Mouse (Mus musculus) CH12.LX (cell line): Measurements from ENCODE around the gene Efhd2.

ENCODE experiments used
- CTCF ChIP-seq, 2 experiments: IDR thresholded peaks in 1 of 2; conservative IDR thresholded peaks in 1 of 2; 2 replicates each; pipeline ENCODE4 v1.5.1; 2011 to 2012; ENCODE audit warnings: low read depth in 2 of 2, low read length in 2 of 2, improper control_type of control experiment in 1 of 2, inconsistent platforms in 1 of 2, mild to moderate bottlenecking in 1 of 2, moderate library complexity in 1 of 2
- EP300 ChIP-seq: IDR thresholded peaks from 2 replicates; pipeline ENCODE4 v1.6.1; 2011; ENCODE audit warnings: low read length, improper control_type of control experiment
- GABPA ChIP-seq: IDR thresholded peaks from 2 replicates; pipeline ENCODE4 v1.6.1; 2012; ENCODE audit warnings: low read depth, low read length, improper control_type of control experiment, inconsistent platforms; ENCODE audit not compliant: insufficient replicate concordance
- JUND ChIP-seq: conservative IDR thresholded peaks from 2 replicates; pipeline ENCODE4 v1.6.1; 2011; ENCODE audit warnings: low read depth, low read length, improper control_type of control experiment
- MAFK ChIP-seq: IDR thresholded peaks from 2 replicates; pipeline ENCODE4 v1.6.1; 2011; ENCODE audit warnings: low read length, improper control_type of control experiment; ENCODE audit not compliant: insufficient replicate concordance
- NELFE ChIP-seq: IDR thresholded peaks from 2 replicates; pipeline ENCODE4 v1.6.1; 2011; ENCODE audit warnings: low read depth, low read length, improper control_type of control experiment
- POLR2A ChIP-seq: IDR thresholded peaks from 2 replicates; pipeline ENCODE4 v1.6.1; 2011; ENCODE audit warnings: low read depth, mild to moderate bottlenecking, improper control_type of control experiment, low read length
- ZKSCAN1 ChIP-seq: IDR thresholded peaks from 2 replicates; pipeline ENCODE4 v1.6.1; 2012; ENCODE audit warnings: low read depth, inconsistent platforms, low read length, improper control_type of control experiment, borderline replicate concordance
- ZMIZ1 ChIP-seq: IDR thresholded peaks from 2 replicates; pipeline ENCODE4 v1.6.1; 2012; ENCODE audit warnings: low read depth, mild to moderate bottlenecking, inconsistent platforms, low read length, improper control_type of control experiment

GRCm38 (mm10) chr4:141819316-141819715 is 55.4 kb downstream of the Efhd2 start:
- TF ChIP-seq ZKSCAN1 = no peak
- TF ChIP-seq EP300 = no peak
- TF ChIP-seq CTCF (conservative IDR thresholded peaks at IDR 0.05 in 1 of 2, IDR thresholded peaks at IDR 0.05 in 1 of 2; ENCODE audit: low read depth in 2 of 2, low read length in 2 of 2) = no peak
- no peak for TF ChIP-seq MAFK
- no peak for TF ChIP-seq GABPA
- no peak for TF ChIP-seq NELFE
- no peak for TF ChIP-seq POLR2A
- TF ChIP-seq ZMIZ1 = no peak
- TF ChIP-seq JUND = no peak
